Mouse (Mus musculus): ENCODE data around the gene Glipr2. TPM values are rescaled to one million over a fixed set of nuclear protein-coding genes. Genes with fewer than 3 reads are reported as not detected.

The Glipr2 gene
- total RNA-seq, 2 experiments from 2014 or later: 2.5 to 3.2 TPM

- DNase-seq (ENCODE audit: low spot score in 2 of 2): no peak
These were observed 31.8 kb downstream of the Glipr2 start for GRCm38 (mm10) chr4:43988976-43989375.

GRCm38 (mm10) chr4:43993072-43993471 is 35.9 kb downstream of the Glipr2 start:
- no peak for DNase-seq (ENCODE audit: low spot score in 2 of 2)
- intact Hi-C loops (cut with DNase I): no loop called here

More at GRCm38 (mm10) chr4:43988976-43989375, 31.8 kb downstream of the Glipr2 start:
- intact Hi-C loops (cut with DNase I): loop anchor here (10.0 kb wide), 1 partner anchor 224 kb away; no protein-coding TSS in a partner anchor

GRCm38 (mm10) chr4:43994342-43994741 is 37.1 kb downstream of the Glipr2 start:
- no peak for DNase-seq (ENCODE audit: low spot score in 2 of 2)
- intact Hi-C loops (cut with DNase I): no loop called here

- intact Hi-C loops (cut with DNase I): no loop called here
- no peak for DNase-seq (ENCODE audit: low spot score in 2 of 2)
These were observed 46.4 kb downstream of the Glipr2 start for GRCm38 (mm10) chr4:44003622-44004021.

- DNase-seq (ENCODE audit: low spot score in 2 of 2): no peak
- intact Hi-C loops (cut with DNase I): no loop called here
These were observed 46.9 kb downstream of the Glipr2 start, which contains the start of gene Clta for GRCm38 (mm10) chr4:44004126-44004525. Clta (plus strand) TSS chr4:44004452.

- intact Hi-C loops (cut with DNase I): no loop called here
- DNase-seq (ENCODE audit: low spot score in 2 of 2): no peak
These were observed 47.6 kb downstream of the Glipr2 start for GRCm38 (mm10) chr4:44004623-44005409.

GRCm38 (mm10) chr4:44010176-44010575 is 53.0 kb downstream of the Glipr2 start:
- intact Hi-C loops (cut with DNase I): no loop called here
- DNase-seq (ENCODE audit: low spot score in 2 of 2): no peak

- no peak for DNase-seq (ENCODE audit: low spot score in 2 of 2)
- intact Hi-C loops (cut with DNase I): no loop called here
These were observed 53.7 kb downstream of the Glipr2 start for GRCm38 (mm10) chr4:44010893-44011292.

GRCm38 (mm10) chr4:44011799-44012198 is 54.6 kb downstream of the Glipr2 start:
- DNase-seq (ENCODE audit: low spot score in 2 of 2): no peak
- intact Hi-C loops (cut with DNase I): no loop called here

GRCm38 (mm10) chr4:44012376-44013367 is 55.5 kb downstream of the Glipr2 start:
- intact Hi-C loops (cut with DNase I): no loop called here
- DNase-seq (ENCODE audit: low spot score in 2 of 2): peak; percentile 90 to 92

GRCm38 (mm10) chr4:44013391-44014070 is 56.3 kb downstream of the Glipr2 start:
- DNase-seq (ENCODE audit: low spot score in 2 of 2): no peak
- intact Hi-C loops (cut with DNase I): no loop called here

GRCm38 (mm10) chr4:44016071-44016470 is 58.9 kb downstream of the Glipr2 start:
- intact Hi-C loops (cut with DNase I): no loop called here
- DNase-seq (ENCODE audit: low spot score in 2 of 2): no peak

- intact Hi-C loops (cut with DNase I): no loop called here
- no peak for DNase-seq (ENCODE audit: low spot score in 2 of 2)
These were observed 59.6 kb downstream of the Glipr2 start for GRCm38 (mm10) chr4:44016791-44017190.

GRCm38 (mm10) chr4:44022323-44022722 is 65.1 kb downstream of the Glipr2 start:
- DNase-seq (ENCODE audit: low spot score in 2 of 2): no peak
- intact Hi-C loops (cut with DNase I): no loop called here

- DNase-seq (ENCODE audit: low spot score in 2 of 2): no peak
- intact Hi-C loops (cut with DNase I): no loop called here
These were observed 65.6 kb downstream of the Glipr2 start for GRCm38 (mm10) chr4:44022766-44023165.

GRCm38 (mm10) chr4:44023681-44024080 is 66.5 kb downstream of the Glipr2 start:
- no peak for DNase-seq (ENCODE audit: low spot score in 2 of 2)
- intact Hi-C loops (cut with DNase I): no loop called here

GRCm38 (mm10) chr4:44024241-44024640 is 67.0 kb downstream of the Glipr2 start:
- intact Hi-C loops (cut with DNase I): no loop called here
- DNase-seq (ENCODE audit: low spot score in 2 of 2): no peak

GRCm38 (mm10) chr4:44025570-44025969 is 68.4 kb downstream of the Glipr2 start:
- intact Hi-C loops (cut with DNase I): no loop called here
- DNase-seq (ENCODE audit: low spot score in 2 of 2): no peak

All from left cerebral cortex, postnatal 36 days (tissue).